Mouse (Mus musculus) adrenal gland, adult 2 months (tissue): ENCODE measurements around the gene Cyp2d22. TPM values are rescaled to one million over a fixed set of nuclear protein-coding genes. Genes with fewer than 3 reads are reported as not detected.

Source experiments
- microRNA-seq, 2 experiments: library from miRNA; unstranded; fragments of <30 nt; microRNA quantifications; one replicate each; pipeline ENCODE4 v1.2.0; 2021
- polyA plus RNA-seq: library from polyadenylated mRNA; depleted of rRNA; stranded (reverse); fragments of >200 nt; gene quantifications from 2 replicates; pipeline ENCODE4 v1.2.3, GENCODE M21; 2012; rRNA removed
- total RNA-seq, 2 experiments: library from RNA; stranded (reverse); gene quantifications; 2 replicates each; pipeline ENCODE4 v1.2.3; 2021

Cyp2d22 gene
- total and polyA plus RNA-seq, 3 experiments: 37.9 to 66.2 (median 39.6) TPM

Small RNAs within 50 kb of the gene (microRNA-seq; reads per million reads assigned to microRNA genes)
- 0 reads per million in 2 experiments for gene Gm25990
- gene Gm27331: 0 reads per million in 2 experiments
- gene Mir7684: 0 reads per million in 2 experiments

Other genes with a start within 250 kb of the Cyp2d22 start
- 100 to 1,000 TPM in 1 of 2 experiments, 10 to 100 TPM in 1; 93.2 to 101 TPM for gene Srebf2, start 233.1 kb downstream of the Cyp2d22 start, total RNA-seq
- gene Srebf2, start 233.1 kb downstream of the Cyp2d22 start, polyA plus RNA-seq: 232 and 261 TPM in 2 replicates
- gene Shisa8, start 167.4 kb downstream of the Cyp2d22 start, total RNA-seq: under 1 TPM in 1 of 2 experiments, not detected in 1; 0.69 TPM
- 1.3 and 2.5 TPM in 2 replicates for gene Shisa8, start 167.4 kb downstream of the Cyp2d22 start, polyA plus RNA-seq
- gene Tnfrsf13c, start 155.9 kb downstream of the Cyp2d22 start, total RNA-seq: not detected
- 0.08 and 0.15 TPM in 2 replicates for gene Tnfrsf13c, start 155.9 kb downstream of the Cyp2d22 start, polyA plus RNA-seq
- 1 to 10 TPM in 1 of 2 experiments, under 1 TPM in 1; 0.93 to 1.9 TPM for gene Cenpm, start 135.5 kb downstream of the Cyp2d22 start, total RNA-seq
- gene Cenpm, start 135.5 kb downstream of the Cyp2d22 start, polyA plus RNA-seq: 11.0 and 11.1 TPM in 2 replicates
- gene 1500009C09Rik, start 127.9 kb downstream of the Cyp2d22 start, total RNA-seq: under 1 TPM; 0.31 to 0.32 TPM
- gene 1500009C09Rik, start 127.9 kb downstream of the Cyp2d22 start, polyA plus RNA-seq: 0.23 and 0.26 TPM in 2 replicates
- 1 to 10 TPM; 2.9 to 4.7 TPM for gene Sept3, start 105.4 kb downstream of the Cyp2d22 start, total RNA-seq
- gene Sept3, start 105.4 kb downstream of the Cyp2d22 start, polyA plus RNA-seq: 2.1 and 2.9 TPM in 2 replicates
- not detected for gene Wbp2nl, start 81.3 kb downstream of the Cyp2d22 start, total RNA-seq
- gene Wbp2nl, start 81.3 kb downstream of the Cyp2d22 start, polyA plus RNA-seq: not detected in 2 replicates
- 10 to 100 TPM; 62.8 to 64.0 TPM for gene Naga, start 41.3 kb downstream of the Cyp2d22 start, total RNA-seq
- 136 and 165 TPM in 2 replicates for gene Naga, start 41.3 kb downstream of the Cyp2d22 start, polyA plus RNA-seq
- 1 to 10 TPM in 1 of 2 experiments, under 1 TPM in 1; 0.40 to 1.1 TPM for gene Pheta2, start 41.3 kb downstream of the Cyp2d22 start, total RNA-seq
- gene Pheta2, start 41.3 kb downstream of the Cyp2d22 start, polyA plus RNA-seq: 0.44 and 0.55 TPM in 2 replicates
- 100 to 1,000 TPM; 187 to 197 TPM for gene Smdt1, start 41.3 kb downstream of the Cyp2d22 start, total RNA-seq
- gene Smdt1, start 41.3 kb downstream of the Cyp2d22 start, polyA plus RNA-seq: 190 and 213 TPM in 2 replicates
- gene Ndufa6, start 25.9 kb downstream of the Cyp2d22 start, total RNA-seq: 100 to 1,000 TPM; 454 to 511 TPM
- gene Ndufa6, start 25.9 kb downstream of the Cyp2d22 start, polyA plus RNA-seq: 169 and 274 TPM in 2 replicates
- under 1 TPM in 1 of 2 experiments, not detected in 1; 0.21 TPM for gene Cyp2d11, start 13.8 kb upstream of the Cyp2d22 start, total RNA-seq
- not detected in 2 replicates for gene Cyp2d11, start 13.8 kb upstream of the Cyp2d22 start, polyA plus RNA-seq
- gene Cyp2d10, start 26.9 kb upstream of the Cyp2d22 start, total RNA-seq: 1 to 10 TPM in 1 of 2 experiments, not detected in 1; 1.5 TPM
- gene Cyp2d10, start 26.9 kb upstream of the Cyp2d22 start, polyA plus RNA-seq: 0.73 TPM in 1 of 2 replicates, not detected in the other
- gene Cyp2d9, start 53.2 kb upstream of the Cyp2d22 start, total RNA-seq: under 1 TPM; 0.69 to 0.78 TPM
- not detected in 2 replicates for gene Cyp2d9, start 53.2 kb upstream of the Cyp2d22 start, polyA plus RNA-seq
- not detected for gene Cyp2d12, start 174.8 kb upstream of the Cyp2d22 start, total RNA-seq
- not detected in 2 replicates for gene Cyp2d12, start 174.8 kb upstream of the Cyp2d22 start, polyA plus RNA-seq
- not detected for gene Cyp2d34, start 240.7 kb upstream of the Cyp2d22 start, total RNA-seq
- gene Cyp2d34, start 240.7 kb upstream of the Cyp2d22 start, polyA plus RNA-seq: not detected in 2 replicates